Mouse (Mus musculus) neural tube, embryonic 13.5 days (tissue): ENCODE measurements around the gene Ikzf4. TPM values are rescaled to one million over a fixed set of nuclear protein-coding genes. Genes with fewer than 3 reads are reported as not detected.

Experiments
- ATAC-seq: fragments of 200-750 bp; cut with Nextera tagmentation; 2 replicates; pipeline ENCODE4 v1.8.0; 2017; ENCODE audit warnings: low read depth, mild to moderate bottlenecking, moderate TSS enrichment, moderate library complexity
- H3K27ac ChIP-seq: fragments of 300-500 bp; sonication (generic); replicated peaks from 2 replicates; pipeline ENCODE4 v1.5.1; 2015; ENCODE audit warnings: moderate library complexity, mild to moderate bottlenecking, inconsistent platforms
- H3K27me3 ChIP-seq: fragments of 300-500 bp; sonication (generic); 2 replicates; pipeline ENCODE4 v1.6.1; 2015; ENCODE audit warnings: mild to moderate bottlenecking, inconsistent platforms
- H3K36me3 ChIP-seq: fragments of 300-500 bp; sonication (generic); 2 replicates; pipeline ENCODE4 v1.6.1; 2015; ENCODE audit warnings: mild to moderate bottlenecking, inconsistent platforms
- H3K4me1 ChIP-seq: fragments of 300-500 bp; sonication (generic); replicated peaks from 2 replicates; pipeline ENCODE4 v1.6.1; 2015; ENCODE audit warnings: inconsistent platforms
- H3K4me2 ChIP-seq: fragments of 300-500 bp; sonication (generic); 2 replicates; pipeline ENCODE4 v1.6.1; 2015; ENCODE audit warnings: inconsistent platforms, mild to moderate bottlenecking, moderate library complexity
- H3K4me3 ChIP-seq: fragments of 300-500 bp; sonication (generic); 2 replicates; pipeline ENCODE4 v1.5.1; 2015; ENCODE audit warnings: mild to moderate bottlenecking, inconsistent platforms
- H3K9ac ChIP-seq: fragments of 300-500 bp; sonication (generic); 2 replicates; pipeline ENCODE4 v1.6.1; 2015; ENCODE audit warnings: moderate library complexity, mild to moderate bottlenecking, inconsistent platforms
- H3K9me3 ChIP-seq: fragments of 300-500 bp; sonication (generic); 2 replicates; pipeline ENCODE4 v1.6.1; 2016; ENCODE audit warnings: inconsistent platforms
- WGBS: fragments of 180-500 bp; shearing (Covaris S2); methylation state at CpG from one replicate; pipeline ENCODE4 v1.1.7; 2015; 5-methylcytosine and 5-hydroxymethylcytosine counted together
- polyA plus RNA-seq: library from polyadenylated mRNA; unstranded; fragments of >200 nt; fragmentation: Nextera tagmentation; extraction: Ambion mirVana; gene quantifications from 2 replicates; pipeline ENCODE4 v1.2.1, GENCODE M21; 2015

The Ikzf4 gene
- 12.1 and 13.2 TPM in 2 replicates for polyA plus RNA-seq

GRCm38 (mm10) chr10:128645111-128646011 lies at the start of gene Ikzf4:
TSS of gene Ikzf4 (minus strand) at chr10:128645991.
- Histone ChIP-seq H3K9me3 (no peaks in the 10 kb centered on the region), H3K4me2 (peak within 1 kb of the TSS; percentile 74), H3K4me1 (peaks cover 46% of the 10 kb centered on the region), H3K9ac (peak within 1 kb of the TSS; percentile 84), H3K4me3 (peak within 1 kb of the TSS; percentile 57), H3K27me3 (no peaks in the 10 kb centered on the region), H3K36me3 (peaks cover 24% of the 10 kb centered on the region), H3K27ac (peak within 1 kb of the TSS; percentile 96)
- WGBS: 2% methylated on average over 34 of the region's 36 CpGs
- ATAC-seq: peak; percentile 85

GRCm38 (mm10) chr10:128695411-128695991 lies 49.7 kb upstream of the Ikzf4 start:
- Histone ChIP-seq H3K27me3 (no peaks in the 10 kb centered on the region), H3K4me2 (peak overlapping the region; percentile 69), H3K27ac (peak overlapping the region; percentile 98), H3K36me3 (peaks cover 7% of the 10 kb centered on the region), H3K4me1 (peaks cover 21% of the 10 kb centered on the region), H3K9ac (peak overlapping the region; percentile 90), H3K9me3 (no peaks in the 10 kb centered on the region), H3K4me3 (peak overlapping the region; percentile 73)
- no peak; the same call in 1 of the 2 replicates for ATAC-seq
- under 1% methylated on average over 22 of the region's 22 CpGs for WGBS

- peak overlapping the region; percentile 71 for H3K4me3 ChIP-seq
- WGBS: 4% methylated on average over 9 of the region's 9 CpGs
- peak overlapping the region; percentile 79 for H3K9ac ChIP-seq
- H3K4me1 ChIP-seq: peaks cover 13% of the 10 kb centered on the region
- peaks cover 28% of the 10 kb centered on the region for H3K36me3 ChIP-seq
- H3K27ac ChIP-seq: peak overlapping the region; percentile 76
- no peaks in the 10 kb centered on the region for H3K27me3 ChIP-seq
- H3K9me3 ChIP-seq: no peaks in the 10 kb centered on the region
- H3K4me2 ChIP-seq: peak overlapping the region; percentile 90
- no peak for ATAC-seq
Measured at GRCm38 (mm10) chr10:128674469-128675008, 28.7 kb upstream of the Ikzf4 start.

- Histone ChIP-seq H3K4me3 (peak within 1 kb of the TSS; percentile 71), H3K9me3 (no peaks in the 10 kb centered on the region), H3K9ac (peak within 1 kb of the TSS; percentile 79), H3K27me3 (no peaks in the 10 kb centered on the region), H3K4me1 (peaks cover 19% of the 10 kb centered on the region), H3K27ac (peak within 1 kb of the TSS; percentile 76), H3K36me3 (peaks cover 23% of the 10 kb centered on the region), H3K4me2 (peak within 1 kb of the TSS; percentile 90)
- under 1% methylated on average over 60 of the region's 60 CpGs for WGBS
- peak; percentile 92 for ATAC-seq
Measured at GRCm38 (mm10) chr10:128673763-128674468, 28.1 kb upstream of the Ikzf4 start, which contains the start of gene Suox. TSS of gene Suox (minus strand) at chr10:128674073.

- peak overlapping the region; percentile 13; the same call in 1 of the 2 replicates for H3K9ac ChIP-seq
- H3K4me3 ChIP-seq: no peak overlapping the region
- no peak overlapping the region for H3K4me2 ChIP-seq
- H3K4me1 ChIP-seq: peaks cover 28% of the 10 kb centered on the region
- peaks cover 16% of the 10 kb centered on the region for H3K36me3 ChIP-seq
- no peaks in the 10 kb centered on the region for H3K27me3 ChIP-seq
- H3K9me3 ChIP-seq: no peaks in the 10 kb centered on the region
- no peak overlapping the region for H3K27ac ChIP-seq
- WGBS: 94% methylated on average over 9 of the region's 9 CpGs
- no peak for ATAC-seq
Measured at GRCm38 (mm10) chr10:128671148-128671547, 25.4 kb upstream of the Ikzf4 start.

GRCm38 (mm10) chr10:128668790-128669672 lies 23.2 kb upstream of the Ikzf4 start:
- WGBS: 2% methylated on average over 42 of the region's 42 CpGs
- H3K27me3 ChIP-seq: no peaks in the 10 kb centered on the region
- peak overlapping the region; percentile 79 for H3K4me2 ChIP-seq
- peak; percentile 59 for ATAC-seq
- peaks cover 15% of the 10 kb centered on the region for H3K36me3 ChIP-seq
- no peaks in the 10 kb centered on the region for H3K9me3 ChIP-seq
- H3K4me3 ChIP-seq: peak overlapping the region; percentile 74
- peak overlapping the region; percentile 81 for H3K9ac ChIP-seq
- H3K27ac ChIP-seq: peak overlapping the region; percentile 62; the same call in 1 of the 2 replicates
- peaks cover 28% of the 10 kb centered on the region for H3K4me1 ChIP-seq

- no peaks in the 10 kb centered on the region for H3K9me3 ChIP-seq
- H3K4me2 ChIP-seq: no peak overlapping the region
- H3K9ac ChIP-seq: no peak overlapping the region
- H3K4me1 ChIP-seq: peaks cover 16% of the 10 kb centered on the region; the same call in 1 of the 2 replicates
- peaks cover 7% of the 10 kb centered on the region; the same call in 1 of the 2 replicates for H3K36me3 ChIP-seq
- H3K4me3 ChIP-seq: no peak overlapping the region
- no peaks in the 10 kb centered on the region for H3K27me3 ChIP-seq
- H3K27ac ChIP-seq: no peak overlapping the region
- WGBS: 98% methylated on average over 2 of the region's 2 CpGs
- no peak for ATAC-seq
Measured at GRCm38 (mm10) chr10:128665806-128666205, 20.0 kb upstream of the Ikzf4 start.

- Histone ChIP-seq H3K9ac (no peak overlapping the region), H3K36me3 (peaks cover 2% of the 10 kb centered on the region; the same call in 1 of the 2 replicates), H3K4me2 (no peak overlapping the region), H3K4me1 (peaks cover 16% of the 10 kb centered on the region; the same call in 1 of the 2 replicates), H3K4me3 (no peak overlapping the region), H3K9me3 (no peaks in the 10 kb centered on the region), H3K27ac (no peak overlapping the region), H3K27me3 (no peaks in the 10 kb centered on the region)
- no peak for ATAC-seq
- WGBS: 87% methylated on average over 3 of the region's 3 CpGs
Measured at GRCm38 (mm10) chr10:128665307-128665706, 19.5 kb upstream of the Ikzf4 start.

- no peak overlapping the region for H3K4me3 ChIP-seq
- H3K36me3 ChIP-seq: no peaks in the 10 kb centered on the region
- H3K4me2 ChIP-seq: no peak overlapping the region
- H3K27ac ChIP-seq: no peak overlapping the region
- no peaks in the 10 kb centered on the region for H3K27me3 ChIP-seq
- peaks cover 16% of the 10 kb centered on the region; the same call in 1 of the 2 replicates for H3K4me1 ChIP-seq
- no peak for ATAC-seq
- H3K9ac ChIP-seq: no peak overlapping the region
- 71% methylated on average over 3 of the region's 3 CpGs for WGBS
- H3K9me3 ChIP-seq: no peaks in the 10 kb centered on the region
Measured at GRCm38 (mm10) chr10:128664808-128665207, 19.0 kb upstream of the Ikzf4 start.

GRCm38 (mm10) chr10:128663441-128664220 lies 17.8 kb upstream of the Ikzf4 start:
- H3K4me3 ChIP-seq: no peak overlapping the region
- 74% methylated on average over 5 of the region's 5 CpGs for WGBS
- no peaks in the 10 kb centered on the region for H3K36me3 ChIP-seq
- H3K4me1 ChIP-seq: peaks cover 6% of the 10 kb centered on the region; the same call in 1 of the 2 replicates
- no peaks in the 10 kb centered on the region for H3K27me3 ChIP-seq
- H3K4me2 ChIP-seq: no peak overlapping the region
- no peak overlapping the region for H3K9ac ChIP-seq
- H3K27ac ChIP-seq: no peak overlapping the region
- no peak for ATAC-seq
- no peaks in the 10 kb centered on the region for H3K9me3 ChIP-seq
